Mouse (Mus musculus) brain, embryonic 14.5 days (tissue): ENCODE measurements around the gene Isoc2a.

ENCODE experiments used
- CTCF ChIP-seq: fragments of 200-500 bp; IDR thresholded peaks from 2 replicates; pipeline ENCODE4 v1.5.1; 2012; ENCODE audit warnings: inconsistent platforms, mild to moderate bottlenecking, moderate library complexity, borderline replicate concordance; ENCODE audit not compliant: insufficient read depth, insufficient read length; ENCODE audit errors: extremely low read depth
- POLR2A ChIP-seq: fragments of 200-500 bp; IDR thresholded peaks from 2 replicates; pipeline ENCODE4 v1.6.1; 2012; ENCODE audit warnings: mild to moderate bottlenecking, inconsistent platforms, borderline replicate concordance; ENCODE audit not compliant: poor library complexity, insufficient read depth, insufficient read length, severe bottlenecking; ENCODE audit errors: extremely low read depth

- TF ChIP-seq CTCF: no peak
- TF ChIP-seq POLR2A: no peak
These were observed 44.2 kb downstream of the Isoc2a start for GRCm38 (mm10) chr7:4920976-4921823.
